Mouse (Mus musculus): ENCODE measurements around the gene Nkx2-3. TPM values are rescaled to one million over a fixed set of nuclear protein-coding genes. Genes with fewer than 3 reads are reported as not detected.
A peak's percentile ranks its signal among the peaks of the same experiment; 100 is the strongest.

The Nkx2-3 gene
- polyA plus RNA-seq, 1 experiment from 2014 or later, result not detected

DNA sequence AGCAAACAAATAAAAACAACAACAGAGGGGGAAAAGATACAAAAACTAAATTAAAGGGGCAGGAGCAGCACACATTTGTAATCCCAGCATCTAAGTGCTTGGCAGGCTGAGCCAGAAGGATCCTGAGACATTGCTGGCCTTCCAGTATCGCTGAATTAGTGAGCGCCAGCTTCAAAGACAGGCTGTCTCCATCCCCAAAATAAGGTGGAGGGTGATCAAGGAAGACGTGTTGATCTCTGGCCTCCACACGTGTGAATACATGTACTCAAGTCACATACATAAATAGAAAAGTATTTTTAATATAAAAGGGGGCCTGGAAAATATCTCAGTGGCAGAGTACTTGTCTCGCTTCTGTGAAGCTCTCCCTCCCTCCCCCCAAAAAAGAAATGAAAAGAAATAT, 15.1 kb upstream of the Nkx2-3 start:
- Histone ChIP-seq H3K9me3 (replicated peaks) (no peaks in the 10 kb centered on the region), H3K36me3 (no peaks in the 10 kb centered on the region), H3K9ac (no peak overlapping the region), H3K4me3 (no peak overlapping the region), H3K27me3 (replicated peaks) (peaks cover 93% of the 10 kb centered on the region), H3K27ac (ENCODE audit: poor library complexity, severe bottlenecking) (no peak overlapping the region), H3K4me1 (replicated peaks) (peaks cover 10% of the 10 kb centered on the region; the same call in 1 of the 2 replicates), H3K4me2 (no peak overlapping the region)
- ATAC-seq (ENCODE audit: insufficient number of reproducible peaks, low FRiP score), result no peak
- 16% methylated on average over 5 of the region's 5 CpGs for WGBS

DNA sequence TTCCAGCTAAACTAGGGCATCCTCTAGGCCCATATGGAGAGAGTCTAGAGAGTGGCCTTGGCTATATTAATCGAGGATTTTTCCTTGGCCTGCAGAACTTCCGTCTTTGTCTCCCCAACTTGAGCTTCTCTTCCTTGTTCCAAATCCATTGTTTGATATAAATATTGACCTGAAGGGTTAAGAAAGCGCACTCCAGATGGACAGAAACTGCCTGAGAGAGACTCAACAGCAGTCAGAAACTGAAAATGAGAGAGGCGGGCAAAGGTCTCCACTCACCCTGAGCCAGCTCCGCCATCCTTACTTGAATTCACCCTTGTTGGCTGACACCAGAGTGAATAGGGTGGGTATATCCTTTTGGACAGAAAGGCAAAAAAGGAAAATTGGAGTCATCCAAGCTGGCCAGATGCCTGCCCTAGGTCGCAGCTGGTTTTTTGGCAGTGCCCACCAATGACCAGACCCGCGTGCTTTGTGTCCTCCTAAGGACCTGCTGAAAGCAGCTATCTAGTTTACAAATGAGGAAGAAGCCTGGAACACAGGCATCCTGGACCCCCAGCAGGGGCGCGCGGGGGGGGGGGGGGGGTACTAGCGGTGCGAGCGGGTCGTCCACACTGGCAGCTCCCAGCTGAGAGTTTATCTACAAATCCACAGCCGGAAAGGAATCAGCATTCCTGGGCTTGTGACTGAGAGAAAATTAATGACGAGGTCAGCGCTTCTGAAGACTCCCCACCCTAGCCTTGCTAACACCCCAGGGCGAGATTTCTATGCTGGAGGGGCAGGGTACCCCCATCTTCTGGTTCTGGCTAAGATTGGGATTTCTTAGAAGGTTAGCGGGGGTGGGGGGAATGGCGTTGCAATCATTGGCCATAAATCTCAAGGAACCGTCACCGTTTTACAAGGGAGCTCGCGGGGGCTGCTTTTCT, 13.1 kb upstream of the Nkx2-3 start:
- Histone ChIP-seq H3K4me1 (replicated peaks) (peaks cover 10% of the 10 kb centered on the region; the same call in 1 of the 2 replicates), H3K9ac (no peak overlapping the region), H3K4me3 (0 out of 2 replicates have a peak overlapping the region, but pooled peaks have one; percentile 6), H3K4me2 (peak overlapping the region; percentile 27; the same call in 1 of the 2 replicates), H3K27ac (ENCODE audit: poor library complexity, severe bottlenecking) (no peak overlapping the region), H3K36me3 (no peaks in the 10 kb centered on the region), H3K27me3 (replicated peaks) (peaks cover 94% of the 10 kb centered on the region), H3K9me3 (replicated peaks) (no peaks in the 10 kb centered on the region)
- ATAC-seq (ENCODE audit: insufficient number of reproducible peaks, low FRiP score), result no peak
- WGBS, result 3% methylated on average over 25 of the region's 25 CpGs

DNA sequence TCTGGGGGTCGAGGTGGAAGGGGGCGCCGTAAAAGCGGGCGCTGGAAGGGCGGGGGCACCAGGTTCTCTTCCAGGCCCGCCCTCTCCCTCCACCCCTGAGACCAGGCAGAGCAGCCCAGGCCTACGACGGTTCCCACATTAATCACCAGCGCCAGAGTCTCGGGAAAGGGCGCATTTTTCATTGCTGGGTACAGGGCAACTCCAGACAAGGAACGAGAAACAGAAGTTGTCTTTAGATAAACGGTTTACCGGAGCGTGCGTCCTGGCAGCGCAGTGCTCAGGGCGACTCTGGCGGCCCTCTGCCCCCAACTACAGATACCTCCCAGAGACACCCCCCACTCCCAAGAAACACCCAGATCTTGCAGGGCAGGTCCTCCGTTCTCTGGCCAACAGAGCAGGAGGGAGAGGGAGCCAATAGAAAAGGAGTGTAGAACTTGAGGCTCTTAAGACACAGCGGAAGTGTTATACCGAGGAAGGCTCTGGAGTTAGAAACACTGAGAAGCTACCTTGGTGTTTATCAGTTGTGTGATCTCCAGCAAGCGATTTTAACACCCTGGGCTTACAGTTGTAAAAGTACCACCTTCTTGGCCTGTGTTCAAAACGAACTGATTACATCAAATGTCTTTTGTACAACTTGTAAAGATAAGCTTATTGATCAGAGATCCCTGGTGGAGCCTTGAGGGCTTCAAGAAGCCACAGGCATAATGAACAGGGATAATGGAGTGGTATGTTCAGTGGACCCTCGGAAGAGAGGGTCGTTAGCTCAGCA, 12.2 kb upstream of the Nkx2-3 start:
- Histone ChIP-seq H3K9ac (no peak overlapping the region), H3K4me1 (replicated peaks) (peaks cover 10% of the 10 kb centered on the region; the same call in 1 of the 2 replicates), H3K27ac (ENCODE audit: poor library complexity, severe bottlenecking) (no peak overlapping the region), H3K4me2 (peak overlapping the region; percentile 27; the same call in 1 of the 2 replicates), H3K36me3 (no peaks in the 10 kb centered on the region), H3K27me3 (replicated peaks) (peaks cover 98% of the 10 kb centered on the region), H3K9me3 (replicated peaks) (no peaks in the 10 kb centered on the region), H3K4me3 (0 out of 2 replicates have a peak overlapping the region, but pooled peaks have one; percentile 6)
- WGBS, result under 1% methylated on average over 27 of the region's 27 CpGs
- ATAC-seq (ENCODE audit: insufficient number of reproducible peaks, low FRiP score), result no peak

DNA sequence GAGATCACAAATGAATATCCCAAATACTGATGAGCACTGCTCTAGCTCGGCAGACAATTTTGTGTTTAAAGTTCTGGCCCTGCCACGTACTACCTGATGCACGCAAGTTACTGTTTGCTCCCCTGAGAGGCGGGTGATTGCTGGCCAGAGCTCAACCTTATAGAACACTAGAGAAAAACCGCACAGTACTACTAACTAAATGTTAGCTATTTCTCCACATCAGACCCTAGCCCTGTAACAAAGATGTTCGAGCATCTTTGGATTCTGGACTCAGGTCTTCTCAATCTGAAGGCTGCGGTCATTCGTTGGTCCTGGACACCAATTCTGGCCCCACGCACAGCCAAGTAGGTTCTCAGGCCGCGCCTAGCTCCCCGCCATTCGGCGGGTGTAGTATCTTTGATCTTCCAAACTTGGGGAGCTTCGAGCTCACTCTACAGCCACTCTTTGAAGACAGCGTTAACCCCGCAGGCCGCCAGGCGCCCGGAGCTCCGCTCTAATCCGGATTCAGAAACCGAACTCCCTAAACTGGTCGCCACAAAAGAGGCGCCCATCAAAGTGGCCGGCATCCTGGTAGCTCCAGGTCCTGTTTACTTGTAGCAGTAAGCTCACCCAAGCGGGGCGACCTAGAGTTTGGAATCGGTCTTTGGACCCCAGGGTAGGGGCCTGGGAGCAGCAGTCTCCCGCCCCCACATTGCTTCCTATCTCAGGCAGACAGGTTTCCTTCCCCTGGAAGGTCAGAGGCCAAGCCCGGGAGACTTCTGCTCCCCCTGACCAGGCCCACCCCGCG, 11.4 kb upstream of the Nkx2-3 start:
- Histone ChIP-seq H3K4me1 (replicated peaks) (peaks cover 10% of the 10 kb centered on the region; the same call in 1 of the 2 replicates), H3K4me3 (no peak overlapping the region), H3K27ac (ENCODE audit: poor library complexity, severe bottlenecking) (no peak overlapping the region), H3K9ac (no peak overlapping the region), H3K27me3 (replicated peaks) (peaks cover 98% of the 10 kb centered on the region), H3K4me2 (no peak overlapping the region), H3K9me3 (replicated peaks) (no peaks in the 10 kb centered on the region), H3K36me3 (no peaks in the 10 kb centered on the region)
- WGBS, result 1% methylated on average over 33 of the region's 33 CpGs
- ATAC-seq (ENCODE audit: insufficient number of reproducible peaks, low FRiP score), result no peak

DNA sequence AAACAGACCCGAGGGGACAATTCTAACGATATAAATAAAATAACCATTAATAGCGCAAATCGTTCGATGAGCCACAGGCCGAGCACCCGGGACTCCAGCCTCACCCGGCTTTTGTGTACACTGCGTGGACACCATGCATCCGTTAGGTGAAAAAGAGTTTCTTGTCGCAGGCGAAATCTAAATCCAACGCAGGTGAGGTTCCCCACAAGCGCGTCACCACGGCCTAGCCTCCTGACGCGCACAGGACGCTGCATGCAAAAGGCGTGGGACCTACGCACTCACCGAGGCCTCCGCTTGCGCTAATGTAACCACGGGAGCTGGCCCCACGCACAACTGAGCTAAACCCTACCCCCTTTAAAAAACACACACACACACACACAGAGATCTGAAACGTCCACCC, 10.7 kb upstream of the Nkx2-3 start:
- Histone ChIP-seq H3K27ac (ENCODE audit: poor library complexity, severe bottlenecking) (no peak overlapping the region), H3K4me3 (no peak overlapping the region), H3K36me3 (no peaks in the 10 kb centered on the region), H3K27me3 (replicated peaks) (peaks cover 98% of the 10 kb centered on the region), H3K9me3 (replicated peaks) (no peaks in the 10 kb centered on the region), H3K4me2 (no peak overlapping the region), H3K4me1 (replicated peaks) (peaks cover 10% of the 10 kb centered on the region; the same call in 1 of the 2 replicates), H3K9ac (no peak overlapping the region)
- WGBS, result 3% methylated on average over 27 of the region's 27 CpGs
- no peak for ATAC-seq (ENCODE audit: insufficient number of reproducible peaks, low FRiP score)

DNA sequence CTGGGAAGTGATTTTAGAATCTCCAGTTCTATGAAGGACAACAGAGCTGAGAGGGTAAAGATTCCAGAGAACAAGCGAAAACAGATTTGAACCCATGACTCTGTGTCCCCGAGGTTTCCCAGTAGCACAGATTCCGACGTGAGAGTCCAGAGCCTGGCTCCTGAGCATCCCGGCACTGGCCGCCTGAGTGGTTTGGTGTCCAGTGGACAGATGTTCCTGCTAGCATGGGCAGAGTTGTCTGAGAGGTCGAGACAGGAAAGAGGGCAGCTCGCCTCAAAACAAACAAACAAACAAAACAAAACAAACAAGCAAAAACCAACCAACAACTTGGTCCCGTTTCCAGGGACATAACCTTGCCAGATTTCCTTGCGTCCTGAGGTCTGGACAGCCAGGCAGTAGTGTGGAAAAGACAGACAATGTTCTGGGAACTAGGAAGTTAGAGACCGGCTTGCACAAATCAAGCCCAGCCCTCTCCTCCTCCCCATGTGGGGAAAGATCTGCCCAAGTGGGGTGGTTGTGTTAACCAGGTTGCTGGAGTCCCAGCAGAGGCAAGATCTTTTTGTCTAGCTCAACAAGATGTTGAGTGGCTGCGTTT, 10.0 kb upstream of the Nkx2-3 start:
- H3K4me1 ChIP-seq (replicated peaks), result peaks cover 10% of the 10 kb centered on the region; the same call in 1 of the 2 replicates
- WGBS, result 2% methylated on average over 12 of the region's 12 CpGs
- H3K27me3 ChIP-seq (replicated peaks), result peaks cover 98% of the 10 kb centered on the region
- H3K36me3 ChIP-seq, result no peaks in the 10 kb centered on the region
- H3K9me3 ChIP-seq (replicated peaks), result no peaks in the 10 kb centered on the region
- no peak overlapping the region for H3K4me2 ChIP-seq
- H3K9ac ChIP-seq, result no peak overlapping the region
- no peak for ATAC-seq (ENCODE audit: insufficient number of reproducible peaks, low FRiP score)
- no peak overlapping the region for H3K4me3 ChIP-seq
- no peak overlapping the region for H3K27ac ChIP-seq (ENCODE audit: poor library complexity, severe bottlenecking)

DNA sequence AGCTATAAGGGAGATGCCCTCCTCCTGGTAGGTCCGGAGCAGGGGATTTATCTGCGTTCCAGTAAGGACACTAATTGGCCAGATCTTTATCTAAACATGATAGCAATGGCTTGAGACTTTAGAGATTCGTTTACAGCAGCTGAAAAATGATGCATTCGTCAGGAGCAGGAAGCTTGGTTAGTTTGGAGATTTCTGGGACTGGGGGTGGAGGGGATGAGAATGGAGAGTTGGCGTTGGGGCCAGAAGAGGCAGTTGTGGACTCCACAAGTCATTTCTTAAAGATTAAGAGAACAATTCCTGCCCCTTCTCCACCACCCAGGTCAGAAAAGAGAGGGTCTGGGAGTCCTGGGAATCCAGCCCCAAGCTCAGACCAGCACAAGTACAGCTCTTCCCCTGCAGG, 8.6 kb upstream of the Nkx2-3 start:
- H3K4me1 ChIP-seq (replicated peaks), result peaks cover 10% of the 10 kb centered on the region; the same call in 1 of the 2 replicates
- no peaks in the 10 kb centered on the region for H3K9me3 ChIP-seq (replicated peaks)
- H3K4me3 ChIP-seq, result no peak overlapping the region
- WGBS, result 5% methylated on average over 5 of the region's 5 CpGs
- no peak overlapping the region for H3K4me2 ChIP-seq
- ATAC-seq (ENCODE audit: insufficient number of reproducible peaks, low FRiP score), result no peak
- no peaks in the 10 kb centered on the region for H3K36me3 ChIP-seq
- H3K27me3 ChIP-seq (replicated peaks), result peaks cover 91% of the 10 kb centered on the region
- H3K27ac ChIP-seq (ENCODE audit: poor library complexity, severe bottlenecking), result no peak overlapping the region
- H3K9ac ChIP-seq, result no peak overlapping the region

DNA sequence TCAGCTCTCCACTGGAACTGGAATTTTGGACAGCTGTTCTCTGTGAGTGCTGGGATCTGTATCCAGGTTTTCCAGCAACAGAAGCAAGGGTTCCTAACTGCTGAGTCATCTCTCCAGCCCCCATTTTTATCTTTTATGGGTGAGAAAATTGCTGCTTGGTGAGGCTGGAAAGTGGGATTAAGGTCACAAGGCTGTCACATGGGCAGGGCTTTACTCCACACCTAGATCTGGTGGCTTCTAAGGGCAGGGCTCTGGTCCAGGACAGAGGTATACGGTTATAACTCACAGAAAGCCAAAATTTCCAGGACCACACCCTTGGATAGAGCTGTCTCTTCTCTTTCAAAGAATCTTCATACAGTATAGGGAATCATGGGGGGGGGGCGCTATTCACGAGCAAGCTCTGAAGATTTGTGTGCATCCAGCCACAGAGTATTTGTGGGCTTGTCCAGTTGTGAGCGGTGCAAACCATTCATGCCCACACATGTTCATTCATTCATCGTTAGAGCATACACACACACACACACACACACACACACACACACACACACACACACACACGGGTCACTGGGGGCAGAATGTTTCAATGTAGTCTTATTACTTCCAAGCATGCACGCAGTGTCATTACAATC, 7.5 kb upstream of the Nkx2-3 start:
- peaks cover 87% of the 10 kb centered on the region for H3K27me3 ChIP-seq (replicated peaks)
- H3K4me3 ChIP-seq, result no peak overlapping the region
- 7% methylated on average over 7 of the region's 7 CpGs for WGBS
- no peak overlapping the region for H3K27ac ChIP-seq (ENCODE audit: poor library complexity, severe bottlenecking)
- no peaks in the 10 kb centered on the region for H3K36me3 ChIP-seq
- ATAC-seq (ENCODE audit: insufficient number of reproducible peaks, low FRiP score), result no peak
- H3K9me3 ChIP-seq (replicated peaks), result no peaks in the 10 kb centered on the region
- H3K4me1 ChIP-seq (replicated peaks), result peaks cover 4% of the 10 kb centered on the region; the same call in 1 of the 2 replicates
- no peak overlapping the region for H3K9ac ChIP-seq
- no peak overlapping the region for H3K4me2 ChIP-seq

DNA sequence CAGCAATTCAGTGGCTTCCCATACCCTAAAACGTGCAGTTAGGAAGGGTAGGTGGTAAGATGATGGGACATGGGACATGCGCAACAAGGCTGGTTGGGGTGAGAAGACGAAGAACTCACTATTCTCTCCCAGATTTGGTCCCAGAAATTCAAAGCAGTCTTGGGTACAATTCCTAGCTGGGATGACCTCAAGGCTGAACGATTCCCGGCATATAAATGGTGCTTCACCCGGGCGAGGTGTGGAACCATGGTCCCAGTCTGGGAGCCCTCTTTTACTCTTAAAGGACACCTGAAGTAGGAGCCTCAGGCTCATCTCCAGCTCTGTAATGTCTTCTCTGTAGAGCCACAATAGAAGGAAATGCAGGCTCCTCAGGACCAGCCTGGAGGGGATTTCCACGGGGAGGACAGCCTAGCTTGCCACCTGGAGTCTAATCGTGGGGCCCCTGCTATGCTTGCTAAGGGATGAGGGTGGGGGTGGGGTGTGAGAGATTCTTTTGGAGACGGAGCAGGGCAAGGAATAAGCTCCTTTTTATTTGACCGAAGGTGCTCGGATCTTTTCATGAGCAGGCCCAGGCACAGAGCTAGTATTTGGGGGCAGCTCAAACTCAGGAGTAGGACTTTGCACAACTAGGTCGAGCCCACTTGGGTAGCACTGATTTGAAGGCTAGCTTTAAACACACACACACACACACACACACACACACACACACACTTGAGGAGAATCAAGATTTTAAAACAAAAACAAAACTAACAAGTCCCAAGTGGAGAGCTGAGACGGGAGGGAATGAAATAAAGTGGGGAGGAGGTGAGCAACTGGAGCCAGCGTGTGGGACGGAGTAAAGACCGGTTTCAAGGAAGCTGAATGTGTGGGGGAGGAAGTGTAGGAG, 6.2 kb upstream of the Nkx2-3 start:
- peaks cover 7% of the 10 kb centered on the region; the same call in 1 of the 2 replicates for H3K4me1 ChIP-seq (replicated peaks)
- no peak overlapping the region for H3K9ac ChIP-seq
- no peaks in the 10 kb centered on the region for H3K9me3 ChIP-seq (replicated peaks)
- 3% methylated on average over 17 of the region's 17 CpGs for WGBS
- ATAC-seq (ENCODE audit: insufficient number of reproducible peaks, low FRiP score), result no peak
- no peaks in the 10 kb centered on the region for H3K36me3 ChIP-seq
- no peak overlapping the region for H3K4me3 ChIP-seq
- H3K27me3 ChIP-seq (replicated peaks), result peaks cover 87% of the 10 kb centered on the region
- no peak overlapping the region for H3K27ac ChIP-seq (ENCODE audit: poor library complexity, severe bottlenecking)
- no peak overlapping the region for H3K4me2 ChIP-seq

Data from heart, embryonic 12.5 days (tissue).